Mouse (Mus musculus) kidney, adult 10 weeks (tissue): Measurements from ENCODE around the gene Olfr1046. TPM values are rescaled to one million over a fixed set of nuclear protein-coding genes. Genes with fewer than 3 reads are reported as not detected.

Experiments
- polyA plus RNA-seq: library from polyadenylated mRNA; stranded (reverse); fragments of 350-450 nt; fragmentation: Illumina TruSeq; extraction: RNeasy Lipid Tissue Mini Kit (QIAGEN cat#74804); gene quantifications from one replicate; pipeline ENCODE4 v1.2.3, GENCODE M21; 2014; ENCODE audit warnings: low read depth, low replicate concordance

The Olfr1046 gene
- not detected for polyA plus RNA-seq

DNA sequence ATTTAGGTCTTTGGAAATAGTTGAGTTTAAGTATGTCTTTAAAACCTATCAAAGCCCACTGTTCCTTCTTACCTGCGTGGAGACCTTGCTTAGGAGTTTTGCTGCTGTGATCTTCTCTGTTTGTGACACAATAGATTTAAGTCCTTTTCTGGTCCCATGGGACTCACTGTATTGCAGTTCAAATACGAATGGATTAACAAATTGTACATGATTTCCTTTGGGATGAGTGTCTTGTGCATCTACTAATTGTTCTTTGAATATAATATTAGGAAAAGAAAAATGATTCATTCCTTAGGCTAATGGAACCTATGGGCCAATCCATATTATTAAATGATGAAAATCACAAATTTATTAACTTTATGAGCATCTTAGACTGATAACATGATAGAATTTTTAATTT, at the start of gene Olfr1046:
Olfr1046 (minus strand) TSS at position 101 of the 400 bp plus-strand sequence.

DNA sequence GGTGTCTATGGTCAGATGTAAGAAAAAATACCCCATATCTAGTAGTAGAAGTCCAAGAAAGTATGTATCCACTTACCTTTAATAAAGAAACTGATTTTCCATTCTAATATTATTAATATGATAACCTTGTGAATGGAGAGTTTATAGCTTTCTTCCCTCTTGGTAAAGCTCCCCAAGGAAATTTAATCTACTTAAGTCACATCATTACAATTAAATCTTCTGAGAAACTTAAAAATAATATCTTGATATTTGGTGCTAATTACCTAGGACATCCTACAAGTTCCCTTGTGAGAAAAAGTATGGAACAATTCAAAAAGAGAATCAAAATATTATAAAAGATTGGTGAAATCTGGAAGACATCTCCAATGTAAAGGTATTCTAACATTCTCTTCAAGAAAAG, 39.1 kb upstream of the Olfr1046 start, which contains the start of gene Olfr1049:
Olfr1049 (minus strand) TSS at position 101 of the 400 bp plus-strand sequence.

DNA sequence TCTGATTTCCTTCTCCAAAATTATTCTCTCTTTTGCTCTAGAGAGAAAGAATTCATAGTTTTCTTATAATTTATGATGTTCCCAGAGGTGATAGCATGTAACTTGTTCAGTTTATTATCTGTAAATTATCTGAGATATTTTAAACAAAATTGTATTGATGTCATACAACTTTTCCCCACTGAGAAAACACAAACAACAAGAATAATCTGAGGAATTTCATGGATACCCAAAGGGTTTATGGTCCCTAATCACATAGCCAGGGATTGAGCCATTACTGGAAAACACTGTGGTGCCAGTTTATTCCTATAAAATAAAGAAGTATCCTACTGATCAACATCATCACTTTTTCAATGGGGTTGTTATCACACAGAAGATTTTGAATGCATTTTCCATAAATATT, 21.1 kb upstream of the Olfr1046 start, which contains the start of gene Olfr1048:
Olfr1048 (minus strand) TSS at position 101 of the 400 bp plus-strand sequence.

DNA sequence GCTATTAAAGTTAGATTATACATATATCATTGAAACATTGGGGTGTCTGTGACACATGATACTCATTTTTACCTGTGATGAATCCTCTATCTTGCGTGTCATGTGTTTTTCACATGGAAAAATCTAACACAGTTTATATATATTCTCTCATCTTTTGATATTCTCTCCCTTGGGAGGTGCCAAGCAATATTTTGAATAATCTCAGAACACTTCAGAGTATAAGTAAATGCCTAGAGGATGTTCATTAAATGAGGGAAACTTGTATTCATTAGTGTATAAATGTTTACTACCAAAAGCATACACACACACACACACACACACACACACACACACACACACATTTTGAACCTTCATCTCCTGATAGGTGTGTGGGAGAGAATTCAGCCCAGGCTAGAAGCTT, 12.2 kb upstream of the Olfr1046 start, which contains the start of gene Olfr1047:
Olfr1047 (minus strand) TSS at position 101 of the 400 bp plus-strand sequence.

DNA sequence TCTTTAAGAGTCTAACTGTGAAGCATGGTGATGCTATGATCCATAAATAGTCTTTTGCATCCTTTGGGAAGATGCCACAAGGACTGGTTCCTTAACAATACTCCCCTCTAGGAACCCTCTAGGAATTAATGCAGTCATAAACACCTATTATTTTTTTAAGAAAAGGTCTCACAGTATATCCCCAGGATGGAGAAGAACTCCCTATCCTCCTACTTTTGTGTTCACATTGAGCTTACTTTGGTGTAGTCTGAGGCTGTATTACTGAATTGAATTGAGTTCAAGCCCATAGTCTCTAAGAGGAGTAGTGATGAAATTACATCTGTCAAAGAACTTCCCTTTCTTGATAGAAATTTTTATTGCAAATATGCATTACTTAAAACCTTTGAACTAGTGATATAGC, 16.2 kb downstream of the Olfr1046 start, which contains the start of gene Olfr1045:
Olfr1045 (minus strand) TSS at position 101 of the 400 bp plus-strand sequence.

DNA sequence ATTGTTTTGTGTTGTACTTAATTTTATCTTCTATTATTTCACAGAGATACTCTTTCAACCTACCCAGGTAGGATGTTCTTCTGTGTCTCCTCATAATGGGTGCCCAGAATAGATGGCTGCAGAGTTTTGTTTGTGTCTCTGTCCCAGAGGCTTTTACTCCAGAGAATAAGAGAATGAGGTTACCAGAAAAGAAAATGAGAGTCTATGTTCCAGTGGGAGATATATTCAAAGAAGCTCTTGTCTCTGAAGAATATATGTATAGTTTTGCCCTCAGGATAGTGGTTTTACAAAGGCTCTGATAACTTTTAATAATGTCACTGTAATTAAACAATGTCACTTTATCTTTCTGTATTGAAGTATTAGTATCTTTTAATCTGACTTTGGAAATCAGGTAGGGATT, 33.5 kb downstream of the Olfr1046 start, which contains the start of gene Olfr52:
Olfr52 (minus strand) TSS at position 101 of the 400 bp plus-strand sequence.

DNA sequence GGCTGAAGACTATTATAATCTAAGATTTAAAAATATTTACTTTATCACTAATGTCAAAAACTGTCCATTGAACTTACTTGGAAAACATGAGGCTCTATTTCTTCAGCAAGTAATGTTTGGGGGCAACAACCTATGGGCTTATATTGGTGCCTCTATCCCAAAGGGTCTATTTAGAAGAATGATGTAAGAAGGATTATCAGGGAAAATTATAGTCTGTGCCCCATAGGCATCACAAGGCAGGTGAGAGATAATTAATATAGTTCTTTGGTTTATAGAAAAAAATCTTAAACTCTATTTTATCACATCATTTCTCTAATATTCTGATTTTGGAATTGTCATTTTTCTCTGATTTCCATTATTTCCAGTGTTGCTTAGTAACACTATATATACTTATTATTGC, 41.4 kb downstream of the Olfr1046 start, which contains the start of gene Olfr1044:
Olfr1044 (minus strand) TSS at position 101 of the 400 bp plus-strand sequence.

DNA sequence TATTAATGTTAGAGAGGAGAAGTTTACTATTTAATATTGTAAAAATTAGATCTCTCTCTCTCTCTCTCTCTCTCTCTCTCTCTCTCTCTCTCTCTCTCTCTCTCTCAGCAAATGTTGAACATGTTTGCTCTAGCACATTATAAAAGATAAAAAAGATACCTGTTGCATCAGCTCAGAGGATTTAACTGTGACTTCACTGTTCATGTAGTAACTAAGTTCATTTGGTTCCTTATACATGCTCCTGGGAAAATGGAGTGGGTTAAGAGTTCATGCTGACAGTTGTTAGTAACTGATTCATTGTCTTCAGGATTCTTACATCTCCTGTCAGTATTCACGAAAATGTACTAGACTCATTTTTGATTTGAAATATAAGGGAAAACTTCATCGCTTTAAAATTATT, 51.7 kb downstream of the Olfr1046 start, which contains the start of gene Olfr1043:
Olfr1043 (minus strand) TSS at position 101 of the 400 bp plus-strand sequence.

Other genes with a start within 250 kb of the Olfr1046 start
- not detected for gene Olfr1029, start 245.4 kb downstream of the Olfr1046 start, polyA plus RNA-seq
- gene Olfr1030, start 240.0 kb downstream of the Olfr1046 start, polyA plus RNA-seq: not detected
- not detected for gene Olfr1031, start 229.0 kb downstream of the Olfr1046 start, polyA plus RNA-seq
- not detected for gene Olfr1032, start 213.8 kb downstream of the Olfr1046 start, polyA plus RNA-seq
- 4.3 TPM for gene Olfr1033, start 198.7 kb downstream of the Olfr1046 start, polyA plus RNA-seq
- 0.69 TPM for gene Olfr1034, start 173.5 kb downstream of the Olfr1046 start, polyA plus RNA-seq
- not detected for gene Olfr1036, start 145.3 kb downstream of the Olfr1046 start, polyA plus RNA-seq
- gene Olfr1037, start 131.9 kb downstream of the Olfr1046 start, polyA plus RNA-seq: not detected
- gene Olfr1039, start 83.4 kb downstream of the Olfr1046 start, polyA plus RNA-seq: not detected
- not detected for gene Olfr1040, start 72.6 kb downstream of the Olfr1046 start, polyA plus RNA-seq
- gene Olfr1042, start 57.5 kb downstream of the Olfr1046 start, polyA plus RNA-seq: not detected
- not detected for gene Olfr1043, start 51.8 kb downstream of the Olfr1046 start, polyA plus RNA-seq
- gene Olfr1044, start 41.5 kb downstream of the Olfr1046 start, polyA plus RNA-seq: not detected
- gene Olfr52, start 33.6 kb downstream of the Olfr1046 start, polyA plus RNA-seq: not detected
- gene Olfr1045, start 16.3 kb downstream of the Olfr1046 start, polyA plus RNA-seq: not detected
- gene Olfr1047, start 12.1 kb upstream of the Olfr1046 start, polyA plus RNA-seq: not detected
- gene Olfr1048, start 21.0 kb upstream of the Olfr1046 start, polyA plus RNA-seq: not detected
- gene Olfr1049, start 39.0 kb upstream of the Olfr1046 start, polyA plus RNA-seq: not detected
- not detected for gene Olfr1051, start 59.8 kb upstream of the Olfr1046 start, polyA plus RNA-seq
- gene Olfr1052, start 73.1 kb upstream of the Olfr1046 start, polyA plus RNA-seq: not detected
- gene Olfr1053, start 96.0 kb upstream of the Olfr1046 start, polyA plus RNA-seq: not detected
- gene Olfr1054, start 116.1 kb upstream of the Olfr1046 start, polyA plus RNA-seq: not detected
- not detected for gene Olfr1055, start 131.0 kb upstream of the Olfr1046 start, polyA plus RNA-seq
- not detected for gene Olfr1056, start 143.2 kb upstream of the Olfr1046 start, polyA plus RNA-seq
- gene Olfr1057, start 159.1 kb upstream of the Olfr1046 start, polyA plus RNA-seq: not detected
- gene Olfr1058, start 169.2 kb upstream of the Olfr1046 start, polyA plus RNA-seq: not detected
- gene Olfr1061, start 194.7 kb upstream of the Olfr1046 start, polyA plus RNA-seq: not detected
- not detected for gene Olfr1062, start 207.4 kb upstream of the Olfr1046 start, polyA plus RNA-seq
- gene Olfr1065, start 231.3 kb upstream of the Olfr1046 start, polyA plus RNA-seq: not detected
- not detected for gene Olfr1066, start 237.0 kb upstream of the Olfr1046 start, polyA plus RNA-seq